Mouse (Mus musculus) c-Kit-negative CD71-positive TER-119-positive erythroid progenitor cells, embryonic 14.5 days (primary cell): ENCODE results near the gene Pgbd1.
A peak's percentile ranks its signal among the peaks of the same experiment; 100 is the strongest.
"Not testable (repeated sequence)": the region's sequence is repeated elsewhere in the genome, so short reads cannot be mapped to it uniquely, and the experiment has no call there.

Source experiments
- DNase-seq: peaks from one replicate; pipeline ENCODE4 v3.0.0-alpha.2; 2013; ENCODE audit warnings: low read depth, low spot score

Gene Pgbd1

DNA sequence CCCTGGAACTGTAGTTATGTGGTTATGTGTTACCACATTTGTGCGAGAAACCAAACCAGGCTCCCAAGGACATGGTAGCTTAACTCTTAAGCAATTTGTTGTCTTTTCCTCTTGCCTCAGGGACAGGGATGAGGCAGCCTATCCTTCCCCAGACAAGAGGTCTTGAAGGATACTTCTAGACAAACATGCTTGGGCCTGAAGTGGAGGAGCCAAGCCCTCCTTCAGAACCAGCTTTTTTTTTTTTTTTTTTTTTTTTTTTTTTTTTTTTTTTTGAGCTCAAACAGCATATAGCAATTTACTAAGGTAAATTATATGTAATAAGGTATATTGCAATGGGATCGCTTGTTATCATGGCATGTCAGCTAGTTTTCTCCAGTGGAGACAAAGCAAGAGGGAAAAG is 25.1 kb downstream of the Pgbd1 start:
- DNase-seq: no peak

- DNase-seq: no peak
Observed at GRCm38 (mm10) chr13:21415266-21415665, 25.6 kb downstream of the Pgbd1 start.

GRCm38 (mm10) chr13:21414231-21415212 is 26.3 kb downstream of the Pgbd1 start:
- peak; percentile 74 for DNase-seq

DNA sequence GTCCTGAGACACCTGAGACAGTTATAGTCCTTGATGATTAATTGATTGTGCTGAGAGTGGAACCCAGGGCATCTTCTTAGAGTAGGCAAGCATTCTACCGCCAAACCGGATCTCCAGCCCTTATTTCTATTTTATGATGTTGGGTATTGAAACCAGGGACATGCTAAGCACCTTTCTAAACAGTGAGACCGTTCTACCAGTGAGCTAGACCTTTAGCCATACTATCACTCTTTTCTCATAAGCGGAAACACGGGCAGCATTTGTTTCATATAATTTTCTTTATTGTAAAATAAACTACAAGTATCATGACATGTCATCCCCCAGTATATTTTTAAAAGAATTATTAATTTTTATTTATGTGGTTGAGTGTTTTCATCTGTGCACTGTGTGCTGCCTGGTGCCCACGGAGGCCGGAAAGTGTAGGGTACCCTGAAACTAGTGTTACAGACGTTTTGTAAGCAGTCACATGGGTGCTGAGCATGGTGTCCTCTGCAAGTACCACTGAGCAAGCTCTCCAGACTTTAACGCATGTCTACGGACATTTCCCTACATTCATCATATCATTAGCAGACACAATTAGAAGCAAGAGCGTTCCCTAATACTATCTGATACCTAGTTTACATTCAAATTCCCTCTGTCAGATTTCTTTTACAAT is 31.9 kb downstream of the Pgbd1 start:
- DNase-seq: no peak

DNA sequence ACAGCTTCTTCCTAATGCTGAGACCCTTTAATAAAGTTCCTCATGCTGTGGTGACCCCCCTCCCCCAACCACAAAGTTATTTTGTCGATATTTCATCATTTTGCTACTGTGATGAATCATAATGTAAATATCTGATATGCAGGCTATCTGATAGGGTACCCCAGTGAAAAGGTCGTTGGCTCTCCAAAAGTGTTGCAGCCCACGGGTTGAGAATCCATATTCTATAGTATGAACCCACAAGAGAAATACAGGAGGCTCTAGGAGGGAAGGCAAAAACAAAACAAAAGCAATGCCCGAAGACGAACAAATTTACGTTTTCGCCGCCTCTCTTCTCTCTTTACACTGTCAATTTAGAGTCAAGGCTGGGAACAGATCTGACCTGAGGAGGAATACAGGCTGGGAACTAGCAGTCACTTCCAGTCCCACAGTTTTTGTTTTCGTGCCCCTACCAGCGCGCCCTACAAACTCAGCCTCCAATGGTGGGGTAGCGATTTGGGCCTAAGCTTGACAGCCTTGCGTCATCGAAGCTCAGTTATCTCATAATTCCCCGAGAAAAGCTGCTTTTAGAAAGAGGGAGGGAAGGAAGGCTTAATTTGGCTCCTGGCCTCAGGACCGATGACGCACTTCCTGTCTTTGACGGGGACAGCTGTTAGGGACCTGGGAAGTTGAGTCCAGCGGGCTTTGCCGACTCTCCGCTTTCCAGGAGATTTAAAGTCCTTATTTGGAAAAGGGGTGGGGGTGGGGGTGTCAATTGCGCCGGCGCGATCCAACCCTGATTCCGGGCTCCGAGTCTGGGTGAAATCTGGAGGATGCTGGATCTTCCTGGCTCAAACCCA is 32.7 kb downstream of the Pgbd1 start:
- DNase-seq: peak; percentile 53

DNA sequence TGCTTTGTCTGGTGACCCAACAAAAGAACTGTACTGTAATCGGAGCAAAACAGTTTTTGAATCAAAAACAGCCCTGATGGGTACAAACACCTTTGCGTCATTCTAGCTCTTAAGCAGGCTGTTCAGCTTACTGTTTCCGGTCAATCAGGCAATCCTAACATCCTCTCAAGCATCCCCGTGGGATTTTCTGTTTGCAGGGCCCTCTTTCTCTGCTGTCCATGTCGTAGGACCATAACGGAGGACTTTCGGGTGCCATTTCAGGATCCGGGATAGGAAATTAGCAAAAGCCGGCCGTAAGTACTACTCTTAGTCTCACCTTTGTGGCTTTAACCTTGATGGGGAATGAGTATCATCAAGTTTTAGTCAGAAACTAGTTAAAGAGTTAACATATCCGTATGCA is 33.5 kb downstream of the Pgbd1 start:
- DNase-seq: no peak

DNA sequence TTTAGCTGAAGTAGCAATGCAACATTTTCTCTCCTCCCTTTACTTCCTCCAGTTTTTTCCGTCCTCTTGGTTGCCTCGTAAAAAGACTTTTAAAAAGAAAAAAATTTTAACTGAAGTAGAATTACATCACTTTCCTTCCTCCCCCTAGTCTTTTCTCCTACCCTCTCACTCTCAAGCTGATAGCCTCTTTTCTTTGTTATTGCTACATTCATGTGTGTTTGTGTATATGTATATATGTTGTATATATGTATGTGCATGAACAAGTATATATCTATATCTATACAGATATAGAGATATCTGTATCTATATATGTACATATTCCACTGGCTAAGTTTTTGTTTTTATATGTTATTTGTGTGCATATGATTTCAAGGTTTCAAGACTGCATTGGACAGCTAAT is 38.0 kb downstream of the Pgbd1 start:
- DNase-seq: no peak

DNA sequence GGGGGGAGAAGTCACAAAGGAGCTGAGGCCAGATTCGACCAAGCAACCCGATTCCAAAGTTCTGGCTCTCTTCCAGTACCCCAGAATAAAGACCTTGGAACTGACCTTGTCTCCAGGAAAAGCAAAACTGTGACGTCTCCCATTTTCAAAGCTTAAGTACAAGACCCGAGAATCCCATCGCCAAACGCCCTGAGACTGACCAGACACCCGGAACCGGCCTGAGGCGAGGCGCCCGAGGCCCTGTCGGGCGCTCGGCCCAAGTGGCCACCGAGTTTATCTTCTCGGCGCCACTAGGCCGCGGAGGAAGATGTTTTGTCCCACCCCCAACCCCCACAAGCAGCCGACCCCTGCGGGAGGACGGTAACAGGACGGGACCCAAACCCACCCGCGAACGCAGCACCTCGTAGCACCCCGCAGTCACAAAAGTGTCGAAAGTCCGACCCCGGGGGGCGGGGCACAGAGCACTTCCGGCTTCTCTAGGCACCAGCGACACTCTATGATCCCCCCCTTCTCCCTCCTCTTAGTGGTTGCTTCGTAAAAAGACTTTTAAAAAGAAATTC is 38.5 kb downstream of the Pgbd1 start, which contains the start of gene Zkscan3:
Zkscan3 (minus strand) TSS at position 469 of the 560 bp plus-strand sequence.
- peak; percentile 78 for DNase-seq

- DNase-seq: no peak
Observed at GRCm38 (mm10) chr13:21401636-21402286, 39.1 kb downstream of the Pgbd1 start.

DNA sequence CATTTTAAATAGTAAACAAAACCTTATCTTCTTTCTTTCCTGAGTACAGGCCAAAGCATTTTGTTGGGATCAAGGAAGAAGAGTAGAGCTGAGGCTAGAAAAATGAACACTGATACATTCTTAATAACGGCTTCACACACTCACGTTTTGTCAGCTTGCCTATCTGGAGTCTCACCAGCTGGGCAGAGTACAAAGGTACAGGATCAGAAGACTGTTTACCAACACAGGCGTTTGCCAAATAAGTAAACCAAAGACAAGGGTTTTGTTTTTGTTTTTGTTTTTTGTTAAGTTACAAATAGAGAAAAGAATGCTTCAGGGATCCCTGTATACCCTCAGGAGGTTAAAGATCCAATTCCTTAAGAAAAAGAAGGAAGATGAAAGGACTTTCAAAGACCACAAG is 39.7 kb downstream of the Pgbd1 start:
- DNase-seq: no peak

GRCm38 (mm10) chr13:21397486-21397885 is 43.4 kb downstream of the Pgbd1 start:
- no peak for DNase-seq

GRCm38 (mm10) chr13:21396048-21396447 is 44.8 kb downstream of the Pgbd1 start:
- not testable (repeated sequence) for DNase-seq

- no peak for DNase-seq
Observed at GRCm38 (mm10) chr13:21395623-21396022, 45.2 kb downstream of the Pgbd1 start.

DNA sequence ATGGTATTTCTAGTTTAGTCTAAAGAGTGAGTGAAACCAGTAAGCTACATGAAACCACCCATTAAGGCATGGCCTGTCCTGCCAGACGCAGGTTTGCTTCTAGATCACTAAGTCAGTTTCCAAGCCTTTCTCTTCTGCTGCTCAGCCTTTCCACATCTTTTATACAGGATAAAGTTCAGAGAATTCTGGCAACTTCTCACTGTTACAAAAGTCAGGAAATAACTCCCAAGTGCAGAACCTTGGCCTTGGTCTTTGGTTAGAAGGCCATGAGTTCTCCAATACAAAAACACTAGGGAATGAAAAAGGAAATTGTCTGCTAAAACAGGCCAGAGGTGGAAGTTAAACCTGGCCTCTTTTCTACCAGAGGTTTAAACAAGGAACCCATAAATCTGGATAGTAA is 45.6 kb downstream of the Pgbd1 start:
- no peak for DNase-seq

DNA sequence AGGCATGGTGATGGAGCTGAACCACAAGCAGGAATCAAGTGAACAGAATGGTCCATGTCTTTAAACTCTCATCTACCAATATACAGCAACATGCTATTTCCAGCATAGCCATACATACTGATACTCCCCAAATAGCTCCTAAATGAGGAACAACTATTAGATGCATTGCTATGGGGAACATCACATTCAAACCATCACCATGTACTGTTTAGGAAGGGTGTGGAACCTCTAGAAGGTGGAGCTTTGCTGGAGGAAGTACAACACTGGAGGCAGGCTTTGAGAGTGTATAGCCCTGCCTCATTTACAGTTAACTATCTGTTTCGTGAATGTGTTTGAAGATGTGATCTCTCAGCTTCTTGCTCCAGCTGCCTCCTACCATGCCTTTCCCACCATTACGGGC is 63.1 kb downstream of the Pgbd1 start:
- no peak for DNase-seq

DNA sequence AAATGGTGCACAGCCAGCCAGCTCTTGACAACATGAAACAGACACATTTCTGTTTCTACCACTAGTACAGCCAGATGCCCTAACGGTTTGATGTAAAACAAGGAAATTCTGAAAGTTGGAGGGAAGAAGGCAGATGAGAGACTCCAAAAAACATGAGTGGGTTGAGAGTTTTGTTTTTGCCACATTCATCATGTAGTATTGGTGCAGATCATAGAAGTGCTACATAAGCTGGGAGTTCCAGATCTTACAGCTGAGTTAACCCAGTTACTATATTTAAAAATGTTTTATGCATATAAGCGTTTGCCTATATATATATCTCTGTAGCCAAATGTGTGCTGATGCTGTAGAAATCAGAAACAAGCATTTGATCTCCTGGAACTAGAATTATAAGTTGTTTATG is 68.2 kb downstream of the Pgbd1 start:
- no peak for DNase-seq
